Mouse (Mus musculus) heart, postnatal 0 days (tissue): ENCODE results near the gene Tfpi2.

Experiments used
- CTCF ChIP-seq: IDR thresholded peaks from 2 replicates; pipeline ENCODE4 v1.5.1; 2016; ENCODE audit warnings: antibody characterized with exemption, control low read depth, low read depth
- EP300 ChIP-seq: IDR thresholded peaks from 2 replicates; pipeline ENCODE4 v1.6.1; 2016; ENCODE audit warnings: antibody characterized with exemption, low read depth

GRCm38 (mm10) chr6:4009548-4009947 lies 20.8 kb upstream of the Tfpi2 start:
- TF ChIP-seq EP300 (0 out of 2 replicates have a peak, but pooled peaks have one; percentile 60), CTCF (no peak)
